Comparison of ENCODE assay signal across 19 mouse cellular contexts in genomic region chr6:108503651-108504050, GRCm38 (mm10).
A peak's percentile ranks its signal among the peaks of the same experiment; 100 is the strongest.
DNase-seq lines count a peak whose midpoint lies in the region; ATAC-seq and TF ChIP-seq lines count a peak whose summit lies in the region.
"Had no signal": no experiment of that assay in that cellular context is flagged by ENCODE, and none has a peak within 500 bp of the region (broad histone marks: within the 10 kb centered on the region; RNA-seq: fewer than 3 reads in every experiment).

No protein-coding gene starts in this region.

- no peak overlapping the region for H3K9ac ChIP-seq in liver, embryonic 12.5 days
- H3K9ac ChIP-seq in hindbrain, embryonic 14.5 days = no peak overlapping the region
- no peak overlapping the region for H3K9ac ChIP-seq in forebrain, postnatal 0 days
- H3K9ac ChIP-seq: liver, embryonic 13.5 days; midbrain, embryonic 12.5 days had no signal

- no peak overlapping the region for H3K4me3 ChIP-seq in liver, embryonic 12.5 days
- H3K4me3 ChIP-seq in hindbrain, embryonic 14.5 days (replicated peaks; ENCODE audit: low read length) = no peak overlapping the region
- H3K4me3 ChIP-seq in forebrain, postnatal 0 days (ENCODE audit: low read depth, low read length) = no peak overlapping the region
- H3K4me3 ChIP-seq: erythroblast, embryonic 14.5 days; liver, embryonic 13.5 days; midbrain, embryonic 12.5 days had no signal

- H3K4me1 ChIP-seq in liver, embryonic 12.5 days = no peaks in the 10 kb centered on the region
- no peaks in the 10 kb centered on the region for H3K4me1 ChIP-seq in hindbrain, embryonic 14.5 days (replicated peaks; ENCODE audit: control insufficient read depth, insufficient read depth, low read length)
- H3K4me1 ChIP-seq in forebrain, postnatal 0 days (ENCODE audit: insufficient read depth) = no peaks in the 10 kb centered on the region
- H3K4me1 ChIP-seq: midbrain, embryonic 12.5 days had no signal

- 70% methylated on average over 5 of the region's 5 CpGs for WGBS in liver, embryonic 12.5 days (ENCODE audit: insufficient replicate concordance)
- WGBS in hindbrain, embryonic 14.5 days = 93% methylated on average over 5 of the region's 5 CpGs
- 93% methylated on average over 5 of the region's 5 CpGs for WGBS in forebrain, postnatal 0 days

- no peak for TF ChIP-seq CTCF in forebrain, postnatal 0 days (IDR thresholded peaks at IDR 0.05; ENCODE audit: low read depth)

- H3K27me3 ChIP-seq in liver, embryonic 12.5 days (replicated peaks) = no peaks in the 10 kb centered on the region
- no peaks in the 10 kb centered on the region for H3K27me3 ChIP-seq in hindbrain, embryonic 14.5 days (ENCODE audit: control insufficient read depth, insufficient read depth, low read length)
- no peaks in the 10 kb centered on the region for H3K27me3 ChIP-seq in forebrain, postnatal 0 days (ENCODE audit: insufficient read depth, low read length)
- H3K27me3 ChIP-seq: liver, embryonic 13.5 days; midbrain, embryonic 12.5 days had no signal

- H3K36me3 ChIP-seq in liver, embryonic 12.5 days = peaks cover 9% of the 10 kb centered on the region; the same call in 1 of the 2 replicates
- no peaks in the 10 kb centered on the region for H3K36me3 ChIP-seq in hindbrain, embryonic 14.5 days (replicated peaks; ENCODE audit: control insufficient read depth, insufficient read depth)
- peaks cover 12% of the 10 kb centered on the region; the same call in 1 of the 2 replicates for H3K36me3 ChIP-seq in forebrain, postnatal 0 days (ENCODE audit: insufficient read depth)
- H3K36me3 ChIP-seq: liver, embryonic 13.5 days; midbrain, embryonic 12.5 days had no signal

- no peak for ATAC-seq in liver, embryonic 12.5 days
- ATAC-seq in hindbrain, embryonic 14.5 days (ENCODE audit: low FRiP score) = no peak
- ATAC-seq in forebrain, postnatal 0 days = no peak
- ATAC-seq: hindbrain, postnatal 0 days had no signal

- H3K4me2 ChIP-seq in liver, embryonic 12.5 days = no peak overlapping the region
- H3K4me2 ChIP-seq in hindbrain, embryonic 14.5 days (replicated peaks) = no peak overlapping the region
- H3K4me2 ChIP-seq in forebrain, postnatal 0 days (ENCODE audit: low read depth) = no peak overlapping the region
- H3K4me2 ChIP-seq: liver, embryonic 13.5 days; midbrain, embryonic 12.5 days had no signal

- peak; percentile 18 for DNase-seq in liver
- peak; percentile 32 for DNase-seq in c-Kit-positive CD71-negative TER-119-negative erythroid progenitor cells, embryonic 14.5 days (ENCODE audit: low read depth)
- peak; percentile 69 for DNase-seq in lung, postnatal 36 days
- DNase-seq in thymus, postnatal 0 days (ENCODE audit: low spot score) = peak; percentile 45
- no peak for DNase-seq in hindbrain, embryonic 14.5 days (ENCODE audit: low spot score)
- DNase-seq in forebrain, postnatal 0 days = no peak
- DNase-seq in gastrocnemius, adult 18-20 months (ENCODE audit: low spot score) = no peak
- DNase-seq: cerebellum, adult 2 months; embryo, embryonic 11 days; heart, adult 18-20 months; heart, postnatal 10 days; kidney, postnatal 14 days; layer of hippocampus, postnatal 36 days; liver, embryonic 13.5 days; right cerebral cortex, postnatal 14 days had no signal

- H3K9me3 ChIP-seq in liver, embryonic 12.5 days (replicated peaks) = no peaks in the 10 kb centered on the region
- peaks cover 5% of the 10 kb centered on the region; the same call in 1 of the 2 replicates for H3K9me3 ChIP-seq in hindbrain, embryonic 14.5 days (ENCODE audit: control insufficient read depth, low read length)
- H3K9me3 ChIP-seq in forebrain, postnatal 0 days (ENCODE audit: low read length) = no peaks in the 10 kb centered on the region
- H3K9me3 ChIP-seq: liver, embryonic 13.5 days; midbrain, embryonic 12.5 days had no signal

- no peak overlapping the region for H3K27ac ChIP-seq in liver, embryonic 12.5 days
- H3K27ac ChIP-seq in hindbrain, embryonic 14.5 days = no peak overlapping the region
- H3K27ac ChIP-seq in forebrain, postnatal 0 days (ENCODE audit: low read depth, low read length) = no peak overlapping the region
- H3K27ac ChIP-seq: hindbrain, postnatal 0 days; liver, embryonic 13.5 days; midbrain, embryonic 12.5 days had no signal

Comparison
In these comparisons a context has a peak if more than half of its experiments do, and no peak if none do; other contexts are left out.
1. DNase-seq: peak in liver (single experiment), c-Kit-positive CD71-negative TER-119-negative erythroid progenitor cells, embryonic 14.5 days (single experiment), lung, postnatal 36 days (single experiment) and thymus, postnatal 0 days (single experiment); none in hindbrain, embryonic 14.5 days (single experiment), forebrain, postnatal 0 days (single experiment) and gastrocnemius, adult 18-20 months (single experiment).